Mouse (Mus musculus): ENCODE data around the gene Mlkl.

GRCm38 (mm10) chr8:111363489-111363888 lies 25.5 kb upstream of the Mlkl start:
- TF ChIP-seq POLR2A (IDR thresholded peaks at IDR 0.05; ENCODE audit: borderline replicate concordance, extremely low read depth, insufficient read depth, insufficient read length, poor library complexity, severe bottlenecking): no peak
- no peak for TF ChIP-seq CTCF (IDR thresholded peaks at IDR 0.05; ENCODE audit: borderline replicate concordance, extremely low read depth, insufficient read depth, insufficient read length)
